Mouse (Mus musculus) liver, embryonic 14.5 days (tissue): ENCODE data around the gene Rragc.

Experiments
- CTCF ChIP-seq: IDR thresholded peaks from 2 replicates; pipeline ENCODE4 v1.5.1; 2016; ENCODE audit warnings: antibody characterized with exemption, low read depth, control low read depth
- EP300 ChIP-seq: IDR thresholded peaks from 2 replicates; pipeline ENCODE4 v1.6.1; 2016; ENCODE audit warnings: antibody characterized with exemption, low read depth

- TF ChIP-seq CTCF = no peak
- no peak for TF ChIP-seq EP300
Observed at GRCm38 (mm10) chr4:123957492-123957808, 40.2 kb downstream of the Rragc start.
